Mouse (Mus musculus) hindbrain, embryonic 13.5 days (tissue): ENCODE results near the gene Cnih3. TPM values are rescaled to one million over a fixed set of nuclear protein-coding genes. Genes with fewer than 3 reads are reported as not detected.

Experiments
- ATAC-seq: fragments of 200-750 bp; cut with Nextera tagmentation; 2 replicates; pipeline ENCODE4 v1.8.0; 2017; ENCODE audit warnings: moderate TSS enrichment; ENCODE audit not compliant: low FRiP score
- H3K27ac ChIP-seq: fragments of 300-500 bp; sonication (generic); 2 replicates; pipeline ENCODE4 v1.5.1; 2015; ENCODE audit warnings: inconsistent platforms, mild to moderate bottlenecking, moderate library complexity
- H3K27me3 ChIP-seq: fragments of 300-500 bp; sonication (generic); 2 replicates; pipeline ENCODE4 v1.6.1; 2015; ENCODE audit warnings: mild to moderate bottlenecking, inconsistent platforms
- H3K36me3 ChIP-seq: fragments of 300-500 bp; sonication (generic); 2 replicates; pipeline ENCODE4 v1.6.1; 2015; ENCODE audit warnings: mild to moderate bottlenecking, inconsistent platforms
- H3K4me1 ChIP-seq: fragments of 300-500 bp; sonication (generic); replicated peaks from 2 replicates; pipeline ENCODE4 v1.6.1; 2015; ENCODE audit warnings: inconsistent platforms
- H3K4me2 ChIP-seq: fragments of 300-500 bp; sonication (generic); 2 replicates; pipeline ENCODE4 v1.6.1; 2015; ENCODE audit warnings: inconsistent platforms, mild to moderate bottlenecking, moderate library complexity
- H3K4me3 ChIP-seq: fragments of 300-500 bp; sonication (generic); 2 replicates; pipeline ENCODE4 v1.5.1; 2015; ENCODE audit warnings: mild to moderate bottlenecking, inconsistent platforms
- H3K9ac ChIP-seq: fragments of 300-500 bp; sonication (generic); 2 replicates; pipeline ENCODE4 v1.6.1; 2015; ENCODE audit warnings: mild to moderate bottlenecking, inconsistent platforms
- H3K9me3 ChIP-seq: fragments of 300-500 bp; sonication (generic); 2 replicates; pipeline ENCODE4 v1.6.1; 2016; ENCODE audit warnings: inconsistent platforms
- whole genome bisulfite sequencing: fragments of 180-500 bp; shearing (Covaris S2); methylation state at CpG from one replicate; pipeline ENCODE4 v1.1.7; 2015; 5-methylcytosine and 5-hydroxymethylcytosine counted together
- polyA plus RNA-seq: library from polyadenylated mRNA; unstranded; fragments of >200 nt; fragmentation: Nextera tagmentation; extraction: Ambion mirVana; gene quantifications from 2 replicates; pipeline ENCODE4 v1.2.1, GENCODE M21; 2015

Gene Cnih3
- polyA plus RNA-seq, 1 experiment from 2014 or later: 6.8 TPM

DNA sequence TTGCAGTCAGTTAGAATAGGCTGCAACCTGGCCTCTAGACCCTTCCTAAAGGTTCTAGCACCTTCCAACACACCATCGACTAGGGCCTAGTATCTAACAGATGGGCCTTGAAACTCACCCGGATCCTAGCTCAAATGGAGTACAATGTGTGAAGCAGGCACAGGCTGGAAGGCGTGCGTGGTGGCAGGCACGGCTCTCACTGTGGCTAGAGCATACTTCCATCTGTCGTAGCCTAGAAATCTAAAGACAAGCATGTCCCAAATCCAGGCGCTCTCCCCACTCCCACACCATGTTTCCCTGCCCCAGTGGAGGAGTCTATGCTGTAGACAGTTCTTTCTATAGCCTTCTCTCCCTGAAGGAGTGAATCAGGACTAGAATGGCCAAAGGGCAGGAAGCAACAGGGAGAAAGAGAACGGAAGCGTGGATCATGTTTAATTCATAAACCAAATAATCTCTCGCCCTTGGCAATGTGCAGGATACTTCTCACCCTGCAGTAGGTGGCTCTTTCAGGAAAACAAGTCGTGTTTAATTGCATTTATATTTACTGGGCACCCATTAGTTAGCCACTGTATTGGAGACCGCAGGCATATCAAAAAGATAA lies 29.1 kb downstream of the Cnih3 start:
- no peak for ATAC-seq
- Histone ChIP-seq H3K4me2 (no peak overlapping the region), H3K9me3 (no peaks in the 10 kb centered on the region), H3K36me3 (no peaks in the 10 kb centered on the region), H3K27ac (no peak overlapping the region), H3K9ac (no peak overlapping the region), H3K4me1 (peaks cover 10% of the 10 kb centered on the region), H3K4me3 (no peak overlapping the region), H3K27me3 (no peaks in the 10 kb centered on the region)
- WGBS: 70% methylated on average over 12 of the region's 12 CpGs

DNA sequence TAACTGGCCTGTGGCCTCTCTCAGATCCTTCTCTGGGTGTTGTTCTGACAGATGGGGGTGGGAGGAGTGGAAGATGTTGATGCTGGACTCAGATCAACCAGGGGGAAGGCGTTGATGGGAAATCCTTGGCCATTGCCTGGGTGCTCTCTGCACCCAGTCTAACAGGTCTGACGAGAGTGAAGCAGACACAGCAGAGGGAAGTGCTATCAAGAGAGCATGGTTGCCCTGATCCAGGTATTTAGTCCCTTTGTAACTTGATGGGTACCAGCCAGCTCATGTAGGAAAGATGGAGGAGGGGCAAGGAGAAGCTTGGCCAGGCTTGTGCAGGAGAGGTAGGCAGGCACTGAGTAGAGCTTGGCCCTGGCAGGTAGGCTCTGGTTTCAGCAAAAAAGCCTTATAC lies 36.8 kb downstream of the Cnih3 start:
- Histone ChIP-seq H3K4me1 (peaks cover 12% of the 10 kb centered on the region), H3K27ac (no peak overlapping the region), H3K4me3 (no peak overlapping the region), H3K36me3 (no peaks in the 10 kb centered on the region), H3K4me2 (no peak overlapping the region), H3K9me3 (no peaks in the 10 kb centered on the region), H3K27me3 (no peaks in the 10 kb centered on the region), H3K9ac (no peak overlapping the region)
- no peak for ATAC-seq
- WGBS: 85% methylated on average over 2 of the region's 2 CpGs

DNA sequence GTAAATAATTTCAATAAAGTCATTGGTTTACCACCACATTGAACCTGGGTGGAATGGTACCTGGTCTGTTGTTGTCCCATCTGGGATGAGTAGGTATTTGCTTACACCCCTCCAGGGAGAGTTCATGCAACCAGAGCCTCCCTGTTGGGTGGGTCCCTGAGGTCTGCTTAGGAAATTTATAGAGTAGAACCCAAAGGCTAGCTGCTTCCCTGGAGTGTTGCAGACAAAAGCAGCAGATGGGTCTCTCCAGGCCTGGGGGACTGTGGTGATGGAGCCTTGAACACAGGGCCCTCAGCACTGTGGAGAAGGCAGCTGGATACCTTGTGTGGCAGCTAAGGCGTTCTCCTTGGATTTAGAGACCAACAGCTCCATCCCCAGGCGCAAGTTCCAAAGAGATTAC lies 40.1 kb downstream of the Cnih3 start:
- Histone ChIP-seq H3K36me3 (no peaks in the 10 kb centered on the region), H3K9me3 (no peaks in the 10 kb centered on the region), H3K9ac (no peak overlapping the region), H3K4me2 (no peak overlapping the region), H3K27ac (no peak overlapping the region), H3K4me3 (no peak overlapping the region), H3K27me3 (no peaks in the 10 kb centered on the region), H3K4me1 (peaks cover 12% of the 10 kb centered on the region)
- ATAC-seq: no peak
- 94% methylated on average over 2 of the region's 2 CpGs for WGBS

DNA sequence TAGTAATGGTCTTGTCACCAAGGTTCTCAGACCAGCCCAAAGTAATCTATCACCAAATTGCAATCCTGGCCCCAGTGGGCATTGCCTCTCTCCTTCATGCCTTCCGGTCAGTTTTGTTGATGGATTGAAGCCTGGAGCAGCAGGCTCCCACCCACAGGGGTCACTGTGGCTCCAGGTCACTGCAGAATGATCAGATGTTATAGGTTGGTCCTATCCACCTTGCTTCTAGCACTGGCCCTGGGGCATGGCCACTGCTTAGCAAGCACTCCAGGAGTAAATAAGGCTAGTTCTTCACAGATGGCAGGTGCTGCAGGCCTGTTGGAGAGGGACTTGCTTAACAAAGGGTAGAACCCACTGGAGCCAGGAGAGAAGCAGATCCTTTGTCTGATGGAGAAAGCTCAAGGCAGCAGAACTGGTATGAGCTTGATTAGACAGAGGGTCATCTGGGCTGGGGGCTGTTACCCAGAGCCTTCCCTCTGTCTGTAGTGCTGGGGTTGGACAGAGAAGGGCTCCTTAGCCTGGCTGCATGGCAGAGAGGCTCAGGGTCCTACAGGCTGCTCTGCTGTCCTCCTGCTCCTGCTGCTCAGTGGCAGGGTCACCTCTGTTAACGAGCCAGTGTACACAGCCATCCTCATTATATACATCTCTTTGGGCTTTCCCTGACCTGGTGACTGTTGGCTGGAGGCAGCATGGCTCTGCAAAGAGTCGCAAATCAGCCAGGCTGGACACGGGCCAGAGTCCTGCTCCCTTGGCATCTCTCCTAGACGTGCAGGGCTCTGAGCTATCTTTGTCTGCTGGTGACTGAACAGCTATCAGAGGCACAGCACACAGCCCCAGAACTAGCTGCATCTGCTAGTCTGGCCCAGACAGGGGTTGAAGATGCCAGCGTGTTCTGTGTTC lies 41.1 kb downstream of the Cnih3 start:
- WGBS: 55% methylated on average over 6 of the region's 6 CpGs
- no peaks in the 10 kb centered on the region for H3K36me3 ChIP-seq
- H3K4me1 ChIP-seq: peaks cover 12% of the 10 kb centered on the region
- no peaks in the 10 kb centered on the region for H3K9me3 ChIP-seq
- no peaks in the 10 kb centered on the region for H3K27me3 ChIP-seq
- ATAC-seq: peak; percentile 75
- H3K9ac ChIP-seq: no peak overlapping the region
- peak overlapping the region; percentile 6; the same call in 1 of the 2 replicates for H3K27ac ChIP-seq
- H3K4me2 ChIP-seq: no peak overlapping the region
- no peak overlapping the region for H3K4me3 ChIP-seq

DNA sequence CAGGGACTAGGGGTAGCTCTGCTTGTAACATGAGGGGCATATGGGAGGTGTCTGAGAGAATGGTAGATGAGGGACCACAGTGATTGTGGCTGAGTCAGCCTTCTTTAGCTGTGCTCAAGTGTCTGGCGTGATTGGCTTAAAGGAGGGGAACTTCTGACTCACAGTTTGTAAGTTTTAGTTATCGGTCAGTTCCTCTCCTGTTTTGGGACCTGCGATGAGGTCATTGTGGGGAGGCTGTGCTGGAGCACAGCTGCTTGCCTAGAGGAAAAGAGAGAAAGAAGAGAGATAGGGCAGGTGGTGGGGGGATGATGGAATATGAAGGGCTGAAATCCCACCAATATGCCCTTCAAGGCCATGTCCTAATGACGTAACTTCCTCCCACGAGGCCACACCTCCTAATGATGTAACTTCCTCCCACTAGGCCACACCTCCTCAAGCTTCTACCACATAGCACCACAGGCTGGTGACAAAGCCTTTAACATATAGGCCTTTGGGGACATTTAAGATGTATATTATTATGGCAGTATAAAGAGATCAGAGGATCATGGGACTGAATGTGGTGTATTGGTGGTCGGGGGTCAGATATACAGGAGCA lies 42.9 kb downstream of the Cnih3 start:
- Histone ChIP-seq H3K9ac (no peak overlapping the region), H3K4me3 (no peak overlapping the region), H3K27me3 (no peaks in the 10 kb centered on the region), H3K9me3 (no peaks in the 10 kb centered on the region), H3K36me3 (no peaks in the 10 kb centered on the region), H3K4me2 (no peak overlapping the region), H3K4me1 (peaks cover 12% of the 10 kb centered on the region), H3K27ac (no peak overlapping the region)
- ATAC-seq: no peak
- 92% methylated on average over 6 of the region's 6 CpGs for WGBS

DNA sequence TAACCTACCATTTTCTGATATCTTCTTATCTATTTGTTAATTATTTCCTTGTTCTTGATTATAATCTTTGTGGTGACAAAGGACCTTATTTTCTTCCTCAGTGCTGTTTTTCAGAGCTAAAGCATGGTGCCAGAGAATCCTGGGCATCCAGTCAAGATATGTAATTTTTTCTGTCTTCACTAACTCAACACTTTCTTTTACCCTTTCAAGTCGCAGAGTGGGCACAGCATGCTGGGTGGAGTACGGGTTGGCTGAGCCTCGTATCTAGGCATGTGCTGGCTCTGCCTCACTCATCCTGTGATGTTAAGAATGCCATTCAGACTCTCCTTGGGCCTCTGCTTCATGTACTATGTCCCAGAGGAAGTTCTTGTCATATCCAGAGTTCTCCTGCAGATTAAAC lies 46.8 kb downstream of the Cnih3 start:
- WGBS: 87% methylated on average over 3 of the region's 3 CpGs
- ATAC-seq: no peak
- H3K4me1 ChIP-seq: 0 out of 2 replicates have a peak, but pooled peaks cover under 1% of the 10 kb centered on the region

DNA sequence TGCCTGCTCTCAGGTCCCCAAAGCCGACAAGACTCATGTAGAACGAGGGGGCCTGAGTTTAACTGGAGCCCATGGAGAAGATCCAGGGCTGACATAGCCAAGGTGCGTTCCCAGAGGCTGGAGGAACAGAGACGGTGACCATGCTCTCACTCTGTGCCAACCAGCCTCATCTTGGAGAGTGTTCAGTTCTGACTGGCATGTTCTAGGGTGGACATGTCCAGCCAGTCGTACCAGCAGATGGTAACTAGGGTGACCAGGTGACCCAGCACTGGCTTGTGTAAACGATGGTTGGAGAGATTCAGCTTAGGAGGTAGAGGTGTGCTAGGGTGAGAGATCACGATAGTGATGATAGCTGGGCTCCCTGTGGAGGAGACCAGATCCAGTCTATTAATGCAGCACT lies 50.6 kb downstream of the Cnih3 start:
- WGBS: 85% methylated on average over 7 of the region's 7 CpGs

More for the DNA sequence above, 46.8 kb downstream of the Cnih3 start:
- H3K4me2 ChIP-seq: no peak overlapping the region
- H3K9ac ChIP-seq: no peak overlapping the region
- H3K27ac ChIP-seq: no peak overlapping the region
- H3K36me3 ChIP-seq: no peaks in the 10 kb centered on the region
- H3K27me3 ChIP-seq: no peaks in the 10 kb centered on the region
- no peaks in the 10 kb centered on the region for H3K9me3 ChIP-seq
- no peak overlapping the region for H3K4me3 ChIP-seq

DNA sequence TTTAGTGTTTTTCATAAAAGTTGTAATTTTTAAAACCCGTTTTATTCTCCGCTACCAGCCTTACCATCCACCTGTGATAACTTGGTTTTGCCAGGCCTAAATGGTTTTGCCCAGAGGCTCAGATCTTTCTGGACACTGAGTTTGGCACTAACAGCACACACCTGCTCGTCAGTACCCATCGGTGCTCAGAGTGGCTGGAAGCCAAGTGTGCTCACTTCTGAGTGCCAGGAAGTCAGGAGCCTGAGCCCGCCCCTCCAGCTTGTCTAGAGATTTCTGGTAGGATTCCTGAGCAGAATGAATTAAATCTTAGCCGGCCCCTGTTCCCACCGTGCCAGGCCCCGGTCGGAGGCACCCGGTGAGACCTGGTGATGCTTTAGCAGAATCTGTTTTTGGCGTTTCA lies 54.9 kb downstream of the Cnih3 start:
- no peak for ATAC-seq
- H3K4me3 ChIP-seq: no peak overlapping the region
- no peaks in the 10 kb centered on the region for H3K9me3 ChIP-seq
- H3K27me3 ChIP-seq: no peaks in the 10 kb centered on the region
- 75% methylated on average over 11 of the region's 11 CpGs for WGBS
- peak overlapping the region; percentile 62 for H3K27ac ChIP-seq
- peaks cover 47% of the 10 kb centered on the region for H3K4me1 ChIP-seq
- no peaks in the 10 kb centered on the region for H3K36me3 ChIP-seq
- H3K4me2 ChIP-seq: no peak overlapping the region
- H3K9ac ChIP-seq: 0 out of 2 replicates have a peak overlapping the region, but pooled peaks have one; percentile 24

More for the DNA sequence above, 50.6 kb downstream of the Cnih3 start:
- no peaks in the 10 kb centered on the region for H3K36me3 ChIP-seq
- H3K4me2 ChIP-seq: no peak overlapping the region
- peaks cover 12% of the 10 kb centered on the region for H3K4me1 ChIP-seq
- H3K9ac ChIP-seq: no peak overlapping the region
- ATAC-seq: no peak
- H3K27me3 ChIP-seq: no peaks in the 10 kb centered on the region
- H3K27ac ChIP-seq: no peak overlapping the region
- H3K4me3 ChIP-seq: no peak overlapping the region
- H3K9me3 ChIP-seq: no peaks in the 10 kb centered on the region

DNA sequence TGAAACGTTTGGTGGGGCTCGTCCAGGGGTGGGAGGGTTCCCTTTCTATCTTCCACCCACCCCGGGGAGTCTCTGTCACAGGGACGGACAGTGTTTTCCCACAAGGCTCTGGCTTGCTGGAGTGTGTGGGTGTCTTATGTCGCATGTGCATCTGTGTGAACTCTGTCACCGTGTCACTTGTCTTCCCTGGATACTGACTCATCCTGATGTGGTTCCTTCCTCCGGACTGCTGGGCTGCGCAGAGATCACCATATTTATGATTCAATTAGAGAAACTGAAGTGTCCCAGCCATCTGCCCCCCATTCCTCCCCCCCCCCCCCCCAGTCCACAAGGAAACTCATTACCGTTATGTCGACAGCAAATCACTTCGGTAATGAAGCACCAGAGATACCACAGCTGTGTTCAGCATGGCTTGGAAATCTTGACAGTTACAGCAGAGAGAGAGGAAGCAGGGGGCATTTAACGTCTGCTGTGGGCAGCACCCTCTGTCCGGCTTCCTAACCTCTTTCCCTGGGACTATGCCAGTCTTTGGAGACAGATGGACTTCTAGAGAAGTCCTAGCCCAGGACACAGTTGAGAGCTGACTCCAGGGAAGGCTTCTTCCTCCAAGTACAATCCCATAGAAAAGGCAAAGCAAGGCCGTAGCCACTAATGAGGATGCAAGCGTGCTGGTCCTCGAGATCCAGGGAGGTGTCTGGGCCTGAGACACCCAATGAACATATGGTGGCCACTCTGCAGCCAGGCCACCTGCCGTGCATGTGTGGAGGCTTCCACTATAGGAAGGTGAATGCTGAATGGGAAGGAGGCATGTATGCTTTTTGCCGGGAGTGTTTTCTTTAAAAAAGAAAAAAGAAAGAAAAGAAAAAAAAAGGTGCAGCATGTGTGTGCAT lies 55.9 kb downstream of the Cnih3 start:
- Histone ChIP-seq H3K4me1 (peaks cover 47% of the 10 kb centered on the region), H3K27me3 (no peaks in the 10 kb centered on the region), H3K4me3 (no peak overlapping the region), H3K9me3 (no peaks in the 10 kb centered on the region), H3K9ac (no peak overlapping the region), H3K27ac (peak overlapping the region; percentile 83), H3K36me3 (no peaks in the 10 kb centered on the region), H3K4me2 (no peak overlapping the region)
- WGBS: 43% methylated on average over 18 of the region's 18 CpGs
- peak; percentile 53 for ATAC-seq

DNA sequence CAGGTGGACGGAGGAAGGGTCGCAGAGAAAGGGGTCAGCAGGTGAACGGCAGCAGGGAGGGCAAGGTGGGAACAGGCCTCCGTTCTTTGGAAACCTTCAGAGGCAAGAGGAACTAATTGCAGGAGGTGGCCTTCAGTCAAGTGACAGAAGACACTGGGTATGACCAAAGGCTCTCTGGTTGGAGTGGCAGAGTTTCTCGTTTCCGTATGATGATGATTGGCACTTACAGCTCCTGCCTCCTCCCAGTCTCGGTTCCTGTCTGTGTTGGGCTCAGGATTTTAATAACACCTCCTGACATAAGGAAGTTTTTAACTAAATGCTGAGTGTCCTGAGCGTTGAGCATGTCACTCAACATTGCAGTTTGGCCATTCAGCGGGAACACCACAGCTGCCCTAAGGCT lies 57.3 kb downstream of the Cnih3 start:
- Histone ChIP-seq H3K4me2 (no peak overlapping the region), H3K4me3 (no peak overlapping the region), H3K27me3 (no peaks in the 10 kb centered on the region), H3K9me3 (no peaks in the 10 kb centered on the region), H3K9ac (no peak overlapping the region), H3K4me1 (peaks cover 47% of the 10 kb centered on the region), H3K27ac (peak overlapping the region; percentile 62), H3K36me3 (no peaks in the 10 kb centered on the region)
- 85% methylated on average over 9 of the region's 9 CpGs for WGBS
- ATAC-seq: no peak

DNA sequence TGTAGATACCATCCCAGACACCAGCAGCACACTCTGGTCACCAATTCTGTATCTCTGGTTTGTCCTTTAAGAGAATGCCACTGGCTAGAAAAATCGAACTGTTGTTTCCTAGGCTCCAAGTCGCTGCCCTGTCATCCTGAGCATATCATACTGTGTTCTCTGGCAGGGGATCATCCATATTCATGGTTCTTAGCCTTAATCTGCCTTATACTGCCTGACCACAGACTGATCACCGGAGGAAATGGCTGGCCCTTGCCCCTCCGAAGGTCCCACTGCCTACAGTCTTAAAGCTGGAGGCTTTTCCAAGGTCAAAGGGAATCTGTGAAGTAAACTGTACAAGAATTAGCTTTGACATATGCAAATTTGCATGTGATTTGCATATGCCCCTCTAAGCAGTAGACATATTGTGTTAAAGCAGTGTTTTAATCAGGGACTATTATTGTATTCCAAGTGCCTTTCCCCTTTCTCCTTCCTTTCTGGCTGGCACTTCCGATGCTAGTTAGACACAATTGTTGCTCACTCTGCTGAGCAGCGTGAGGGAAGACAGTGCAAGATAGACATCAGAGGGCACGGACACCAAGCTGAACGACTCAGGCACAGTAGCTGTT lies 58.3 kb downstream of the Cnih3 start:
- Histone ChIP-seq H3K27me3 (no peaks in the 10 kb centered on the region), H3K4me3 (no peak overlapping the region), H3K9ac (no peak overlapping the region), H3K27ac (peak overlapping the region; percentile 50), H3K36me3 (no peaks in the 10 kb centered on the region), H3K4me2 (no peak overlapping the region), H3K9me3 (no peaks in the 10 kb centered on the region), H3K4me1 (peaks cover 47% of the 10 kb centered on the region)
- no peak for ATAC-seq
- 33% methylated on average over 8 of the region's 8 CpGs for WGBS
